Mouse (Mus musculus) heart, embryonic 12.5 days (tissue): ENCODE results near the gene Kifc1. TPM values are rescaled to one million over a fixed set of nuclear protein-coding genes. Genes with fewer than 3 reads are reported as not detected.

Experiments
- ATAC-seq: fragments of 200-750 bp; cut with Nextera tagmentation; 2 replicates; pipeline ENCODE4 v1.8.0; 2017; ENCODE audit warnings: moderate TSS enrichment, moderate library complexity; ENCODE audit not compliant: insufficient number of reproducible peaks, low FRiP score
- H3K27ac ChIP-seq: fragments of 300-500 bp; sonication (generic); 2 replicates; pipeline ENCODE4 v1.5.1; 2016; ENCODE audit warnings: mild to moderate bottlenecking, moderate library complexity; ENCODE audit not compliant: poor library complexity, severe bottlenecking
- H3K27me3 ChIP-seq: fragments of 300-500 bp; sonication (generic); replicated peaks from 2 replicates; pipeline ENCODE4 v1.6.1; 2016; ENCODE audit warnings: mild to moderate bottlenecking, moderate library complexity
- H3K36me3 ChIP-seq: fragments of 300-500 bp; sonication (generic); 2 replicates; pipeline ENCODE4 v1.6.1; 2016; ENCODE audit warnings: mild to moderate bottlenecking, moderate library complexity
- H3K4me1 ChIP-seq: fragments of 300-500 bp; sonication (generic); replicated peaks from 2 replicates; pipeline ENCODE4 v1.6.1; 2016; ENCODE audit warnings: mild to moderate bottlenecking
- H3K4me2 ChIP-seq: fragments of 300-500 bp; sonication (generic); 2 replicates; pipeline ENCODE4 v1.6.1; 2016; ENCODE audit warnings: mild to moderate bottlenecking, moderate library complexity
- H3K4me3 ChIP-seq: fragments of 300-500 bp; sonication (generic); 2 replicates; pipeline ENCODE4 v1.5.1; 2016; ENCODE audit warnings: mild to moderate bottlenecking
- H3K9ac ChIP-seq: fragments of 300-500 bp; sonication (generic); 2 replicates; pipeline ENCODE4 v1.6.1; 2016; ENCODE audit warnings: mild to moderate bottlenecking, moderate library complexity
- H3K9me3 ChIP-seq: fragments of 300-500 bp; sonication (generic); replicated peaks from 2 replicates; pipeline ENCODE4 v1.6.1; 2016; ENCODE audit warnings: mild to moderate bottlenecking, moderate library complexity
- WGBS: fragments of 180-500 bp; shearing (Covaris S2); methylation state at CpG from one replicate; pipeline ENCODE4 v1.1.7; 2016; 5-methylcytosine and 5-hydroxymethylcytosine counted together
- polyA plus RNA-seq: library from polyadenylated mRNA; unstranded; fragments of >200 nt; fragmentation: Nextera tagmentation; extraction: Ambion mirVana; gene quantifications from 2 replicates; pipeline ENCODE4 v1.2.1, GENCODE M21; 2016

Kifc1 gene
- polyA plus RNA-seq, 1 experiment from 2014 or later: 5.5 TPM

DNA sequence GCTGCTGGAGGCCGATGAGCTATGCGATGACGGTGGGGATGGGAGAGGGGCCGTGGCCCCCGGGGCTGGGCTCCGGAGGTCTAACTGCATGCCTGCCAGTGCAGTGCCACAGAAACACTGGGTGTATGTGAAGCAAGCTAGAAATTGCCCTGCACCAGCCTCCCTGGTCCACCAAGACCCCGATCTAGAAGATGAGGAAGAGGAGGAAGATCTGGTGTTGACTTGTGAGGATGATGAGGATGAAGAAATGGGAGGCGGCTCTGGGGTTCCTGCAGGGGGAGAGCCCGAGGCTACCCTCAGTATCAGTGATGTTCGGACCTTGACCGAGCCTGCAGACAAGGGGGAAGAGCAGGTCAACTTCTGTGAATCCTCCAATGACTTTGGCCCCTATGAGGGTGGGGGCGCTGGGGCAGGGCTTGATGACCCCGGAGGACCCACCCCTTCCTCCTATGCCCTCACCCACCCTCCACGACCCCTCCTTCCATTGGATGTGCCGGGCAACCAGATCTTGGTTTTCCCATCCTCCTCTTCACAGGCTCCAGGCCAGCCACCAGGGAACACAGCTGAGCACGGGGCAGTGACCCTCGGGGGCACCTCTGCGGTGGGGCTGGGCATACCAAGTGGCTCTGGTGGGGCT, 27.3 kb upstream of the Kifc1 start:
- Histone ChIP-seq H3K27ac (no peak overlapping the region), H3K4me2 (peak overlapping the region; percentile 94; the same call in 1 of the 2 replicates), H3K9ac (no peak overlapping the region), H3K4me1 (peaks cover 42% of the 10 kb centered on the region), H3K36me3 (peaks cover 40% of the 10 kb centered on the region), H3K27me3 (no peaks in the 10 kb centered on the region), H3K4me3 (no peak overlapping the region), H3K9me3 (no peaks in the 10 kb centered on the region)
- WGBS: 82% methylated on average over 18 of the region's 18 CpGs
- no peak for ATAC-seq

DNA sequence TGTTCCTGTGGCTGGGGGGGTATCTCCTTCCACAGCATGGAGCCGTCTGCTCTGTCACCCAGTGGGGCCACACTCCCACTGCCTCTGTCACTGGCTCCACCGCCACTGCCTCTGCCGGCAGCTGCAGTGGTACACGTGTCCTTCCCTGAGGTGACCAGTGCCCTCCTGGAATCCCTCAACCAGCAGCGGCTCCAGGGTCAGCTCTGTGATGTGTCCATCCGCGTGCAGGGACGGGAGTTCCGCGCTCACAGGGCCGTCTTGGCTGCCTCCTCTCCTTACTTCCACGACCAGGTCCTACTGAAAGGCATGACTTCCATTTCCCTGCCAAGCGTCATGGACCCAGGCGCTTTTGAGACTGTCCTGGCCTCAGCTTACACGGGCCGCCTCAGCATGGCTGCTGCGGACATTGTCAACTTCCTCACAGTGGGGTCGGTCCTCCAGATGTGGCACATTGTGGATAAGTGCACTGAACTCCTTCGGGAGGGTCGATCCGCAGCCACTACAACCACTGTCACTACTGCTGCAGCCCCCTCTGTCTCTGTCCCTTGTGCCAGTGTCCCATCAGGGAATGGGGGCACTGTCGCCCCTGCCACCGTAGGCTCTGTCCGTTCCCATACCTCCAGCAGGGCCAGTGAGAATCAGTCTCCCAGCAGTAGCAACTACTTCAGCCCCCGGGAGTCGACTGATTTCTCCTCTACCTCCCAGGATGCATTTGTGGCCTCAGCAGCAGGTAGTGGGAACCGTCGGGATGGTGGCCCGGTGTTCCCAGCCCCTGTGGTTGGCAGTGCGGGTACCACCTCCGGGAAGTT, 26.6 kb upstream of the Kifc1 start:
- no peak for ATAC-seq
- H3K27ac ChIP-seq: no peak overlapping the region
- H3K4me1 ChIP-seq: peaks cover 42% of the 10 kb centered on the region
- H3K36me3 ChIP-seq: peaks cover 47% of the 10 kb centered on the region
- peak overlapping the region; percentile 69 for H3K9ac ChIP-seq
- WGBS: 70% methylated on average over 31 of the region's 31 CpGs
- no peaks in the 10 kb centered on the region for H3K27me3 ChIP-seq
- peak overlapping the region; percentile 71 for H3K4me3 ChIP-seq
- H3K9me3 ChIP-seq: no peaks in the 10 kb centered on the region
- H3K4me2 ChIP-seq: peak overlapping the region; percentile 79

DNA sequence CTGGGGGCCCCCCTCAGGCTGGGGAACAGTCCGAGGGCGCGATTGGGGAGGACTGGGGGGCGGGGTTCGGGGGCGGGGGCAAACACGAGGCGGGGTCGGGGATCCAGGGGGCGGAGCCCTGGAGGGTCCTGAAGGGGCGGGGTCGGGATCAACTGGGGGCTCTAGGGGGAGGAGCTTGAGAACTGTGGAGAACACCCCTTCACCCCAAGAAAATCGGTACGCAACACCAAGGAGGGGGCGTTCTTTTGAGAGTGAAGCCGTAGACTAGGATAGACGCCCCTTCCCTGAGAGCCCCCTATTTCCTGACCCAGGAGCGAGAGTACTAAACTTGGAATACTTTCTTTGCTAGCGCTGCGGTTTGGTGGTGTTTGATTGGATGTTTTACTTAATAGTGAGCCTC, 25.8 kb upstream of the Kifc1 start:
- Histone ChIP-seq H3K27ac (peak overlapping the region; percentile 84), H3K4me3 (peak overlapping the region; percentile 71), H3K27me3 (no peaks in the 10 kb centered on the region), H3K36me3 (peaks cover 54% of the 10 kb centered on the region), H3K4me2 (peak overlapping the region; percentile 79), H3K9me3 (no peaks in the 10 kb centered on the region), H3K9ac (peak overlapping the region; percentile 78), H3K4me1 (peaks cover 42% of the 10 kb centered on the region)
- under 1% methylated on average over 12 of the region's 20 CpGs for WGBS
- peak; percentile 35 for ATAC-seq

DNA sequence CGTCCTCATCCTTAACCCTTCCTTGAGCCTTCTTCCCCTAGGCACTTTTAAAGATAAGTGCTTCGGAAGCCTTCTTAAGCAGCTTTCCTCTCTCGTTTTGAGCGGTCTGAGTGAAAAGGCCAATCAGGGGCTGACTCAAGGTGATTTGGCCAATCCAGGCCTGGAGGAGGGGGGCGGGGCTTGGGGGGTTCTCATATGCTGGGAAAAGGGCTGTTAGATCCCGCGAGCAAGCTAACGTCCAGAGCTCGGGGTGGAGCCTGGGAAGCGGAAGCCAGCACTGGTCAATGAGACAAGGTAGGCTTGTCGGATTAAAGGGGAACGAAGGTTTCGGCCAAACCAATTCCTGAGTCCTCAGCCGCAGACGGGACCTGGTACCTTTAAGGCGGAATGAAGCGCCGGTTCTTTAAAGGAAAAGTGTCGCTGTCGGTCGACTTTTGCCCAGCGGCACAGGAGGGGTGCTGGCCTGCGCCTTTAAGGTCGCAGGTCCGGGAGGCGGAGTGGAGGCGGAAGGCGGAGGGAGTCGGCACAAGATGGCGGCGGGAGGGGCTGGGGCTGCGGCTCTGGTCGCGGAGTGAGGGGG, 25.3 kb upstream of the Kifc1 start, which contains the start of the genes Tapbp and Zbtb22:
TSS of gene Tapbp (plus strand) at position 229 of the 580 bp plus-strand sequence.
TSS of gene Zbtb22 (plus strand) at position 234 of the 580 bp plus-strand sequence.
- no peaks in the 10 kb centered on the region for H3K27me3 ChIP-seq
- peak within 1 kb of the TSS; percentile 71 for H3K4me3 ChIP-seq
- ATAC-seq: peak; percentile 87
- no peaks in the 10 kb centered on the region for H3K9me3 ChIP-seq
- peaks cover 37% of the 10 kb centered on the region for H3K4me1 ChIP-seq
- 0% methylated on average over 33 of the region's 34 CpGs for WGBS
- H3K9ac ChIP-seq: peak within 1 kb of the TSS; percentile 78
- peaks cover 58% of the 10 kb centered on the region for H3K36me3 ChIP-seq
- H3K27ac ChIP-seq: peak within 1 kb of the TSS; percentile 84
- peak within 1 kb of the TSS; percentile 79 for H3K4me2 ChIP-seq

DNA sequence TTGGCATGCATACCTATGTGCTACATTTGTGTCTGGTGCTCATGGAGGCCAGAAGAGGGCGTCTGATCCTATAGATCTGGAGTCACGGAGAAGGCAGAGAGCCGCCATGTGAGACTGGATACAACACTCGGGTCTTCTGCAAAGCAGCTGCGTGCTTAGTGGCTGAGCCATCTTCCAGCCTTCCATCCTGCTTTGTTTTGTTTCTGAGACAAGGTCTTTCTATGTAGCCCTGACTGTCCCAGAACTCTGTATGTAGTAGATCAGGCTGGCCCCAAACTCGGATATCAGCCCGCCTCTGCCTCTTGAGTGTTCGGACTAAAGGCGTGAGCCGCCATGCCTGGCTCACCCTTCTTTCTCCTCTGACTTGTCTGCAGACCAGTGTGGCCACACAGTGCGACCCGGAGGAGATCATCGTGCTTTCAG, 24.5 kb upstream of the Kifc1 start:
- 69% methylated on average over 13 of the region's 13 CpGs for WGBS
- H3K9ac ChIP-seq: 0 out of 2 replicates have a peak overlapping the region, but pooled peaks have one; percentile 40
- no peaks in the 10 kb centered on the region for H3K9me3 ChIP-seq
- H3K36me3 ChIP-seq: peaks cover 61% of the 10 kb centered on the region
- no peak for ATAC-seq
- no peak overlapping the region for H3K27ac ChIP-seq
- peak overlapping the region; percentile 79 for H3K4me2 ChIP-seq
- peaks cover 38% of the 10 kb centered on the region for H3K4me1 ChIP-seq
- H3K4me3 ChIP-seq: no peak overlapping the region
- no peaks in the 10 kb centered on the region for H3K27me3 ChIP-seq

DNA sequence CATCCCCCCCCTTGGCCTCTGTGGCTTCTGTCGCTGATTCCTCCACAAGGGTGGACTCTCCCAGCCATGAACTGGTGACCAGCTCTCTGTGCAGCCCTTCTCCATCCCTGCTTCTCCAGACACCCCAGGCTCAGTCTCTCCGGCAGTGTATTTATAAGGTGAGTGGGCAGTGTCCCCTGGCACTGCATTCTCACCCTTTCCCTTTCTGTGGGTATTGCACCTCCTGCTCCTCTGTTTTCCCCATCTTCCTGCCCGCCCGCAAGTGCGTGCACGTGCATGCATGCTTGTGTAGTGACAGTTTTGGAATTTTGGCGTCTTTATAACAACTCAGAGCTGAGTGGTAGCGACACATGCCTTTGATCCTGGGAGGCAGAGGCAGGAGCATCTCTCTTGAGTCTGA, 23.4 kb upstream of the Kifc1 start:
- WGBS: 94% methylated on average over 8 of the region's 8 CpGs
- Histone ChIP-seq H3K9me3 (no peaks in the 10 kb centered on the region), H3K4me3 (no peak overlapping the region), H3K9ac (no peak overlapping the region), H3K4me1 (peaks cover 34% of the 10 kb centered on the region), H3K27ac (no peak overlapping the region), H3K27me3 (no peaks in the 10 kb centered on the region), H3K36me3 (peaks cover 61% of the 10 kb centered on the region), H3K4me2 (no peak overlapping the region)
- no peak for ATAC-seq

DNA sequence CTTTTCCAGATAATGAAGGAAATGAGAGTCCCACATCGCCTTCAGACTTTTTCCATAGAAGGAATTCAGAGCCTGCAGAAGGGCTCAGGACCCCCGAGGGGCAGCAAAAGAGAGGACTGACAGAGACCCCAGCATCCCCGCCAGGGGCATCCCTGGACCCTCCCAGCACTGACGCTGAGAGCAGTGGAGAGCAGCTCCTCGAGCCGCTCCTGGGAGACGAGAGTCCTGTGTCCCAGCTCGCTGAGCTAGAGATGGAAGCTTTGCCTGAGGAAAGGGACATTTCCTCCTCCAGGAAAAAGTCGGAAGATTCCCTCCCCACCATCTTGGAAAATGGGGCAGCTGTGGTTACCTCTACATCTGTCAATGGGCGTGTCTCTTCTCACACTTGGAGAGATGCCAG, 22.8 kb upstream of the Kifc1 start:
- 91% methylated on average over 10 of the region's 10 CpGs for WGBS
- Histone ChIP-seq H3K9ac (no peak overlapping the region), H3K4me1 (peaks cover 32% of the 10 kb centered on the region), H3K27ac (no peak overlapping the region), H3K4me2 (no peak overlapping the region), H3K36me3 (peaks cover 58% of the 10 kb centered on the region), H3K27me3 (no peaks in the 10 kb centered on the region), H3K4me3 (no peak overlapping the region), H3K9me3 (no peaks in the 10 kb centered on the region)
- no peak for ATAC-seq

DNA sequence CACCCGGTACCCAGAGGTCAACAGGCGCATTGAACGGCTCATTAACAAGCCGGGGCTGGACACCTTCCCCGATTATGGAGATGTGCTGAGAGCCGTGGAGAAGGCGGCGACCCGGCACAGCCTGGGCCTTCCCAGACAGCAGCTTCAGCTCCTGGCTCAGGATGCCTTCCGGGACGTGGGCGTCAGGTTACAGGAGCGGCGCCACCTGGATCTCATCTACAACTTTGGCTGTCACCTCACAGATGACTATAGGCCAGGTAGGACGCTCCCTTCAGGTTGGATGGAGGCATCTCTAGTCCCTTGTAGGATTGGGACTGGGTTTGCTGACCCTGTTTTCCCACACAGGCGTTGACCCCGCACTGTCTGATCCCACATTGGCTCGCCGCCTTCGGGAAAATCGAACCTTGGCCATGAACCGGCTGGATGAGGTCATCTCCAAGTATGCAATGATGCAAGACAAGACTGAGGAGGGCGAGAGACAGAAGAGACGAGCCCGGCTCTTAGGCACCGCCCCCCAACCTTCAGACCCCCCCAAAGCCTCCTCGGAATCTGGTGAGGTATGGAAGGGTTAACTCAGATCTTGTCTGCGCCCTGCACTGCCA, 21.5 kb upstream of the Kifc1 start:
- Histone ChIP-seq H3K4me1 (peaks cover 27% of the 10 kb centered on the region), H3K27ac (no peak overlapping the region), H3K9me3 (no peaks in the 10 kb centered on the region), H3K4me3 (no peak overlapping the region), H3K36me3 (peaks cover 45% of the 10 kb centered on the region), H3K4me2 (no peak overlapping the region), H3K9ac (no peak overlapping the region), H3K27me3 (no peaks in the 10 kb centered on the region)
- WGBS: 91% methylated on average over 28 of the region's 28 CpGs
- ATAC-seq: no peak

DNA sequence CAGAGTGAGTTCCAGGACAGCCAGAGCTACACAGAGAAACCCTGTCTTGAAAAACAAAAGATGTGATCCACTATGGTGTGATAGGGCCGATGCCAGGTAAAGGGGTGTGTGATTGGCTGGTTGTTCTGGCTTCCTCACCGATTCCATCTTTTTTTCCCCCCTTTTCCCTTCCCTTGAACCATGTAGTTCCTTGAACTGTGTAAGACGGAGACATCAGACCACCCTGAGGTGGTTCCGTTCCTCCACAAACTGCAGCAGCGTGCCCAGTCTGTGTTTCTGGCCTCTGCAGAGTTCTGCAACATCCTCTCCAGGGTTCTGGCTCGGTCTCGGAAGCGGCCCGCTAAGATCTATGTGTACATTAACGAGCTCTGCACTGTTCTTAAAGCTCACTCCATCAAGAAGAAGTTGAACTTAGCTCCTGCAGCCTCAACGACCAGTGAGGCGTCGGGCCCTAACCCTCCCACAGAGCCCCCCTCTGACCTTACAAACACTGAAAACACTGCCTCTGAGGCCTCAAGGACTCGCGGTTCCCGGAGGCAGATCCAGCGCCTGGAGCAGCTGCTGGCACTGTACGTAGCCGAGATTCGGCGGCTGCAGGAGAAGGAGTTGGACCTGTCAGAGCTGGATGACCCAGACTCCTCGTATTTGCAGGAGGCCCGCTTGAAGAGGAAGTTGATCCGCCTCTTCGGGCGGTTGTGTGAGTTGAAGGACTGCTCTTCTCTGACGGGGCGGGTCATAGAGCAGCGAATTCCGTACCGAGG, 20.8 kb upstream of the Kifc1 start:
- Histone ChIP-seq H3K4me1 (peaks cover 24% of the 10 kb centered on the region), H3K27ac (no peak overlapping the region), H3K4me3 (no peak overlapping the region), H3K9me3 (no peaks in the 10 kb centered on the region), H3K9ac (no peak overlapping the region), H3K27me3 (no peaks in the 10 kb centered on the region), H3K36me3 (peaks cover 45% of the 10 kb centered on the region), H3K4me2 (no peak overlapping the region)
- no peak for ATAC-seq
- WGBS: 90% methylated on average over 31 of the region's 31 CpGs

DNA sequence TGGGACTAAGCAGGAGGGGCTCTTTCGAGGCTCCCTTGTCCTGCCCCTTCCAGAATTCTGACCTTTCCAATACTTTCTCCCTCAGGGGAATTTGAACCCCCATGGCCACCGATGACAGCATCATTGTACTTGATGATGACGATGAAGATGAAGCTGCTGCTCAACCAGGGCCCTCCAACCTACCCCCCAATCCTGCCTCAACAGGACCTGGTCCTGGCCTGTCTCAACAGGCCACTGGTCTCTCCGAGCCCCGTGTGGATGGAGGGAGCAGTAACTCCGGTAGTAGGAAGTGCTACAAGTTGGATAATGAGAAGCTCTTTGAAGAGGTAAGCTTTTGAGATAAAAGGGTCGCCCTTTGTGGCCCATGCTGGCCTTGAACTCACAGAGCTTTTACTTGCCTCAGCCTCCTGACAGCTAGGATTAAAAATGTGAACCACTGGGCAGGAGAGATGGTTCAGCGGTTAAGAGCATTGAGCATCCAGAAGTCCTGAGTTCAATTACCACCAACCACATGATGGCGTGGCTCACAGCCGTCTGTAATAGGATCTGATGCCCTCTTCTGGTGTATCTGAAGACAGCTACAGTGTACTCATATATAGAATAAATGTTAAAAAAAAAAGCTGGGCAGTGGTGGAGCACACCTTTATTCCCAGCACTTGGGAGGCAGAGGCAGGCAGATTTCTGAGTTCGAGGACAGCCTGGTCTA, 20.0 kb upstream of the Kifc1 start:
- H3K9ac ChIP-seq: peak overlapping the region; percentile 94
- WGBS: 44% methylated on average over 11 of the region's 11 CpGs
- peaks cover 45% of the 10 kb centered on the region for H3K36me3 ChIP-seq
- no peaks in the 10 kb centered on the region for H3K27me3 ChIP-seq
- H3K9me3 ChIP-seq: no peaks in the 10 kb centered on the region
- peak overlapping the region; percentile 92 for H3K27ac ChIP-seq
- peaks cover 24% of the 10 kb centered on the region for H3K4me1 ChIP-seq
- peak overlapping the region; percentile 94 for H3K4me3 ChIP-seq
- no peak for ATAC-seq
- peak overlapping the region; percentile 100 for H3K4me2 ChIP-seq
